Mouse (Mus musculus) cerebellum, adult 18-20 months (tissue): ENCODE data around the gene Olfr1177-ps.

ENCODE experiments used
- DNase-seq, 2 experiments: peaks; one replicate each; pipeline ENCODE4 v3.0.0; 2021

Olfr1177-ps gene

GRCm38 (mm10) chr2:88346392-88346791 lies at the start of gene Olfr1177-ps:
Gene Olfr1177-ps, minus strand, starts transcription at chr2:88346492.
- DNase-seq, result no peak

DNA sequence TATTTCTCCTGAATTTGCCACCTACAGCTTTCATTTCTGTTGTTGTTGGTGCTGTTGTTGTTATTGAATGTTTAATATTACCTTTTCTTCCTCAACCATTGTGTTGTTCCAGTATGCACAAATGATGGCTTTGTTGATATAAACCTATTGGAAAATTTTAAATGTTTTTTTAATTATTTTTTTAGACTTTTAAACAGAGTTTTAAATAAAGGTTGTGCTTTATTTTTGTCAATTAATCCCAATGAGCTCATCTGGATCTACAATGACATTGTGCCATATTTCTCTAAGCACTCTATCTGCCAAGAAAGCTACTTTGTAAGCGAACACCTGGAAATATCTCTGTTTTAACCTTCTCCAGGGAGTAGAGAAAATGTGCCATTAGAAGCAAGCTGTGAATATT lies 40.5 kb upstream of the Olfr1177-ps start, which contains the start of gene Olfr1178:
Olfr1178 (plus strand) TSS at position 301 of the 400 bp plus-strand sequence.
- no peak for DNase-seq

DNA sequence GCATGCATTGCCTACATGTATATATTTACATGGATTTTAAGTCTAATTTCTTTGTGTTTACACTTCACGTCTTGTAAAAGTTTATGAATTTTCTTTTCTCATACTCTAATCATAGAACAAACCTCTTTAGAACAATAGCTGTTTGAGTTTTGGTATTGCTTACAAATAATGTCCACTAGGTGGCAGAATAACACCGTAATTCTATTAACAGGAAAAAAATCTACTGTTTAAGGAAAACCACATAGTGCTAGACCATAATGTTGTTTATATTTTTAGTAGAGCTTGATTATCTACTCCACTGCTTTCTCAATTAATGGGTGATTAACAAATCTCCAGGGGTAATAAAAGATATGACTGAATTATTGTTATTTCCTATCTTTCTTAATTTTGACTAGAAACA lies 10.0 kb upstream of the Olfr1177-ps start:
- DNase-seq, result no peak

- DNase-seq, result no peak
These were observed 9.9 kb downstream of the Olfr1177-ps start, which contains the start of gene Olfr1176 for GRCm38 (mm10) chr2:88336421-88336820. Gene Olfr1176, plus strand, starts transcription at chr2:88336721.

DNA sequence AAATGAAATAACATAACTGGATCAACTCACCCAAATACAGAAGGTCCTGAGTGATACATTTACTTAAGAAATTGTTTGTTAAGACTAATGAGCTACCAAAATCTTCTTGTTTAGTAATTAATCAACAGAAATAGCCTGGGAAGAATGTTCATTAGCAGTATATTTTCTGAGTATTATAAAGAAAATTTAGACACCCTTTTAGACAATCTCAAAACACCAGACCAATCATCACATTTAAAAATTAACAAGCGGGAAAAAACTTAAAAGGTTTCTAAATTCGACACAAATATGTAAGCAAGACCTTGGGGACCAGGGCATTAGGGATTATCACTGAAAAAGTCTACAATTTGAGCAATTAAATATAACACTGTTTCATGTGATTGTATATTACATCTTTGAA lies 19.2 kb downstream of the Olfr1177-ps start, which contains the start of gene Olfr1175-ps:
Olfr1175-ps (minus strand) TSS at position 101 of the 400 bp plus-strand sequence.
- no peak for DNase-seq

- DNase-seq, result no peak
These were observed 31.3 kb downstream of the Olfr1177-ps start, which contains the start of gene Olfr1174-ps for GRCm38 (mm10) chr2:88315035-88315434. Gene Olfr1174-ps, minus strand, starts transcription at chr2:88315135.
